Mouse (Mus musculus) kidney, postnatal 14 days (tissue): ENCODE data around the gene Nckap1l.
"Not testable (repeated sequence)": the region's sequence is repeated elsewhere in the genome, so short reads cannot be mapped to it uniquely, and the experiment has no call there.

Source experiments
- DNase-seq: peaks from one replicate; pipeline ENCODE4 v3.0.0; 2022; ENCODE audit warnings: mixed read lengths

Nckap1l gene

DNA sequence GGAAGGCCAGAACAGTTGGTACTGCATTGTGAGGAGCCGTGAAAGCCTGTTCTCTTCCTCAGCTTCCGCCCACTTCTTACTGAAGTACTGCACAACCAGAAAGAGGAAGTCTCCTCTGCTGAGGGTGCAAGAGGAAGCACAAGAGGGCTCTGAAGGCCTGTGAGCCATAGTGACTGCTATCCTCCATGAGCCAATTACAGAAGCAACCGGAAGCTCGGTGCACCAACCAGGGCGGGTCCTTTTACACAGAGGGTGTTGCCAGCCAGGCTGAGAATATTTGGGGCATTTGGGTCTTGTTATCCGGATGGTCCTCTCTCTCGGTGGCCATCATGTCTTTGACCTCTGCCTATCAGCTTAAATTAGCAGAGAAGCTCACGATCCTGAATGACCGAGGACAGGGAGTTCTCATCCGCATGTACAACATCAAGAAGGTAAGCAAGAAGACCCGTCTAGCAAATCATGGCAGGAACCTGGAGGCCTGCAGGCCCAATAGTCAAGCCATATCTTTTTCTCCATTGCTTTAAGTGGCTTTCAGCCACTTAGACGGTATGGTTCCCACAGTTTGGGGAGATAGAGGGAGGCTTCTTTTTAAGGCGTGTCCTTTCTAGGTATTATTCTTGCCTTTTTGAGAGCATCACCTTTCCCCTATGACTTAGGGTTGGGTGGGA is at the start of gene Nckap1l:
Gene Nckap1l, plus strand, starts transcription at position 244 of the 668 bp plus-strand sequence.
- DNase-seq = no peak

DNA sequence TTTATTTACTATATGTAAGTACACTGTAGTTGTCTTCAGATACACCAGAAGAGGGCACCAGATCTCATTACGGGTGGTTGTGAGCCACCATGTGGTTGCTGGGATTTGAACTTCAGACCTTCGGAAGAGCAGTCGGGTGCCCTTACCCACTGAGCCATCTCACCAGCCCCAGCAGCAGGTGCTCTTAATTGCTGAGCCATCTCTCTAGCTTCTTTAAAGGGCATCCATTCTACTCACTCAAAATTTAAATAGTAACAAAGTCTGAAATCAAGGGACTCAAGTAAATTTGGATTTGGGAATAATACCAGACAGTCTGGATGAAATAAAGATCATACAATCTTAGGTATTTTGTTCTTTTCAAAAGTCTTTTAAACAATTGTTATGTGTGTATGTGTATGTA is 48.0 kb upstream of the Nckap1l start:
- DNase-seq = not testable (repeated sequence)

GRCm38 (mm10) chr15:103427017-103427416 is 26.6 kb upstream of the Nckap1l start:
- peak; percentile 4 for DNase-seq

DNA sequence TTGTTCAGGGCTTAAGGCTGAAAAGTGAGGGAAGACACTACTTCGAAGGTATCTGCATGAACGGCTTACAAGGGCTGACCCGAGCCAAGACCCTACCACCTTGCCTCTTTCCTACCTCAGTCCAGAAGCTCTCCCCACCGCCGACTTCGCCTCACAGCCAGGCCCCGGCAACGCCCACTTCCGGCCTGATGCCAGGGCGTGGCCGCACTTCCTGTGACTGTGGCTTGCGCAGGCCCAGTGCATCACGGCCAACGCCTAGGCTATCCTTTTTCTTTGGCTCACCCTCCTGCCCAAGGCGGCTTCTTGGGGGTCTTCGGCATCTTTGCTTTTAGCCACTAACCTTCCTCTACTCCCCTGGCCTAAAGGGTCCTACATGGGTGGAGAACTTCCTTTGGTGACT is 23.4 kb upstream of the Nckap1l start, which contains the start of gene Gtsf1:
Gene Gtsf1, minus strand, starts transcription at position 230 of the 400 bp plus-strand sequence.
- no peak for DNase-seq

DNA sequence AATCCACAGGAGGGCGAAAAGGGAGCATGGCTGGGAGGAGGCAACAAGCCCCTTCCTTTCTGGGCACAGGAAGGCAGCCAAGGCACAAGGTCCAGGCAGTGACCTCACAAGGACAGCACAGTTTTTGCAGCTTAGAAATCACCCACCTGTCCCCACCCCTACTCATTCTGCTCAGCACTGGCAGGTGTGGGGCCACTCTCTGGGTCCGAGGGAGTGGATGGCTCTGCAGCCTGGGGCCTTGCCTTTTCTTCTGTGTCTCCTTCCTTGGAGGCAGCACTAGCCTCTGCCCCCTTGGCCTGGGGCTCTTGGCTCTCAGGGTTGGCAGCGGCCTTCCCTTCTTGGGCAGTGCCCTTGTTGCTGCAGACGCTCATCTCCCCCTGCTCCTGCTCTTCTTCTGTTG is 7.6 kb upstream of the Nckap1l start:
- DNase-seq = not testable (repeated sequence)

- DNase-seq = no peak
These were observed 5.2 kb upstream of the Nckap1l start, which contains the start of gene Gtsf2 for GRCm38 (mm10) chr15:103448369-103448768. TSS of gene Gtsf2 (minus strand) at chr15:103448469.

GRCm38 (mm10) chr15:103454449-103454848 is 855 bp downstream of the Nckap1l start:
- DNase-seq = no peak

- DNase-seq = no peak
These were observed 9.1 kb downstream of the Nckap1l start for GRCm38 (mm10) chr15:103462539-103463261.

DNA sequence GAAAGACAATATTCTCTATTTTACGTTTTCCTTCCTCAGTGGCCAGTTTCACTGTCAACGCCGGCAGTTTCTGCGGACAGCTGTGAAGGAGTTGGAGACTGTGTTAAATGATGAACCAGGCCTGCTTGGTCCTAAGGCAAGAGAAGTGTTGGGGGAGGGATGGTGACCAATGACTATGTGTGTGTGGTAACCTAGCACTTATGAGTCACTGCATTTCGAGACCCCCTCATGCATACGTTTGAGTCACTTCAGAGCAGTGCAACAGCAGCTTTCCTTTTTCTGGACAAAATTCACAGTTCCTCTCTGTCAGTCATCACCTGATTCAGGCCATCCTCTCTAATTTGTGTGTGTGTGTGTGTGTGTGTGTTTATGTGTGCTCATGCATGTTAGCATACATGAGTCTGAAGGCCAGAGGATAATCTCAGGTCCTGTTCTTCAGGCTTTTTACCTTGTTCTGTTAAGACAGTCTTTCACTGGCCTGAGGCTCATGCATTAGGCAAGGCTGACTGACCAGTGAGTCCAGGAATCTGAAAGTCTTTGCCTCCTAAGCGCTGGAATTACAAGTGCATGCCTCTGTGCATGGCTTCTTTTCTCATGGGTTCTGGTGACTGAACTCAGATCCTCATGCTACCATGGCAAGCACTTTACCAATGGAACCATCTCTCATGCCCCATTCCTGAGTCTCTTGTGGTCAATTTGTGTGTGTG is 18.0 kb downstream of the Nckap1l start:
- no peak for DNase-seq

- DNase-seq = no peak
These were observed 18.7 kb downstream of the Nckap1l start for GRCm38 (mm10) chr15:103472265-103472664.

DNA sequence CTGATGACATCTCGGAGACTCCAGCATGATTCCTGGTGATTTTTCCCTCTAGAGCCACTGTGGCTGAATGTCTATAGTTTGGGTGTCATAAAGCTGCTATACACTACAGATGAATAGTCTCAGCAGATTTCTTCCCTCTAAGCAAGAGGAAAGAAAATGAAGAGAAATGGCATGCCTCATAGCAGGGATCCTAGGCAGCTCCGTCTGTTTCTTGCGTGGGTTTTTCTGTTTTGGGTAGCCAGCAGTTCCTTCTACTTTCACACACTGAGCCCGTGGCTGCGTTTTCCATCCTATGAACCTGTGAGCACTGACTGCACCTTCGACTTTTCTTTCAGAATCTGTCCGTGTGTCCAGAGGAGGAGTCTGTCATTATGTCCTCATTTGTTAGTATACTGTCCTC is 19.6 kb downstream of the Nckap1l start:
- no peak for DNase-seq

DNA sequence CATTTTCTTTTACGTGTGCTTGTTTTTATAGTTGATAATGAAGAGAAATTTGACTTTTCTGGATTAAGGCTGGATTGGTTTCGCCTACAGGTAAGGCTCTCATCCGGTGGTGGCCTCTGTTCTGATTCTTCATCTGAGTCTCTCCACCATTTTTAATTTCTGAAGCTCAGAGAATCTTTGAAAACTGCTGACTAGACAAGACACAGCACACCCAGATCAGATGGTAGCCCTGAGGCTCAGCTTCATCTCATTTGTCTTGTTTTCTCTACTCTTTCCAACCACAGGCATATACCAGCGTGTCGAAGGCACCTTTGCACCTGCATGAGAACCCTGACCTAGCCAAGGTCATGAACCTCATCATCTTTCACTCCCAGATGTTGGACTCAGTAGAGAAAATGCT is 20.2 kb downstream of the Nckap1l start:
- DNase-seq = no peak

DNA sequence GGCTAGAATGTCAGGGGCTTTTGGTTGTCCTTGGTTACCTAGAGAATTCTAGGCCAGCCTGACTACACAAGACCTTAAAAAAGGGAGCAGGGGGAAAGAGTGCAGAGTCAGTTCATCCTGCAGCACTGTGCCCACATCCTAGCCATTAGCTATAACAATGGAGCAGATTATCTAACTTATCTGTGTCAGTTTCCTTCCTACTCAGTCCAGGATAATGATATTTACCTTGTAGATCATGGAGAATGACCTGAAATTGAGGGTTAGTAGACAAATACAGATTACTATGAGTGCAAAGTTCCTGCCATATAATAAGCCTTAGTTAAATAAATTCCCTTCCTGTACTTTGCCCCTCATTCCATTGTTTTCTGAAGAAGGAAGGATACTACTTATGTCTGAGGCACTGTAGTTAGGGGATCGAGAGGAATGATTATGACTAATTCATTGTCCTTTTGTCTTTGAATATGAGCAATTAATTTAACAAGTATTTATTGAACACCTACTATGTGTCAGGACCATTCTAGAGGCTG is 25.5 kb downstream of the Nckap1l start:
- DNase-seq = no peak

- no peak for DNase-seq
These were observed 26.5 kb downstream of the Nckap1l start for GRCm38 (mm10) chr15:103480129-103480528.

DNA sequence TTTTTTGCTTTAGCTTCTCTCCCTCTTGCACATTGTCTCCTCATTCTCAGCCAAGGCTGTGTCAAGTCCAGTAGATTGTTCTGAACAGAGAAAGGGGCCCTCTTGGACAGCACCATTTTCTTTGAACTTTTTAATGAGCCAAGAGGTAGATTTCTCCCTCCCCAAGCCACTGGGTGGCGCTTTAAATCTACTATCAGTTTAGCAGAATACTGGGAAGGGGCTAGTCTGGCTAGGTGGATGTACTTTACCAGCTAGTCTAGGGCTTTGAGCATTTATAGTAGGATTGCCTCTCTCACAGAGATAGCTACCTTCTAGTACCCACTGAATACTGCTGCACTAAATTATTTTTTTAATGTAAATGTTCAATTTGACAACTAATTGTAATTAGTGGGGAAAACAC is 28.9 kb downstream of the Nckap1l start:
- DNase-seq = peak; percentile 24

GRCm38 (mm10) chr15:103484490-103484889 is 30.9 kb downstream of the Nckap1l start:
- DNase-seq = no peak

GRCm38 (mm10) chr15:103485106-103485505 is 31.5 kb downstream of the Nckap1l start:
- no peak for DNase-seq

GRCm38 (mm10) chr15:103486658-103487057 is 33.1 kb downstream of the Nckap1l start:
- no peak for DNase-seq

- DNase-seq = no peak
These were observed 34.7 kb downstream of the Nckap1l start for GRCm38 (mm10) chr15:103488336-103488735.

- no peak for DNase-seq
These were observed 42.9 kb downstream of the Nckap1l start for GRCm38 (mm10) chr15:103496204-103497140.

- no peak for DNase-seq
These were observed 44.6 kb downstream of the Nckap1l start for GRCm38 (mm10) chr15:103498157-103498556.

GRCm38 (mm10) chr15:103500723-103501122 is 47.1 kb downstream of the Nckap1l start:
- DNase-seq = no peak
